Mouse (Mus musculus): ENCODE data around the gene Vmn2r-ps130.
"Not testable (repeated sequence)": the region's sequence is repeated elsewhere in the genome, so short reads cannot be mapped to it uniquely, and the experiment has no call there.

Vmn2r-ps130 gene

GRCm38 (mm10) chr17:23060866-23061265 is at the start of gene Vmn2r-ps130:
Gene Vmn2r-ps130 (plus strand): TSS chr17:23061166.
- not testable (repeated sequence) for DNase-seq (ENCODE audit: inconsistent ontology term)

Measured in Muller cell, postnatal 12 days (primary cell).